Mouse (Mus musculus): ENCODE measurements around the gene Acsl6.

Gene Acsl6

GRCm38 (mm10) chr11:54307139-54307816, 3.7 kb downstream of the Acsl6 start:
- peak; percentile 57 to 60 for DNase-seq

GRCm38 (mm10) chr11:54310588-54310987, 7.0 kb downstream of the Acsl6 start:
- no peak for DNase-seq

DNA sequence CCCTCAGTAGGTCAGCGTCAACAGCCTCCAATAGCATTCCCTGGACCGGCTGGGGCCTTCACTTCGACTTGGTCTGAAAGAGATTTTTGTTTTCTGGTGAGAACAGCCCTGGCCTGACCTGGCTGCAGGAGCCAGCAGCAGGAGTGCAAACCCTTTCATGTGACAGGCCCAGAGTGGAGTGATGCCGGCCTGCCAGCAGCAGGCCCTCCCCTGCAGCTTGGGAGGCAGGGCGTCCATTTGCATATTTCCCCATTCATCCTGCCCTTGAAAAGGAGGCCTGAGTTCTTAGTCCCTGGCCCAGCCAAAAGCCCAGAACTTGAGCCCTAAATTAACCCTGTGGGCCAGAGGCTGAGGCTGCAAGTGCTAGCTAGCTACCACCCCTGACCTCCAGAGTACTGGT, 8.4 kb downstream of the Acsl6 start:
- DNase-seq: no peak

GRCm38 (mm10) chr11:54312603-54313002, 9.0 kb downstream of the Acsl6 start:
- DNase-seq: no peak

DNA sequence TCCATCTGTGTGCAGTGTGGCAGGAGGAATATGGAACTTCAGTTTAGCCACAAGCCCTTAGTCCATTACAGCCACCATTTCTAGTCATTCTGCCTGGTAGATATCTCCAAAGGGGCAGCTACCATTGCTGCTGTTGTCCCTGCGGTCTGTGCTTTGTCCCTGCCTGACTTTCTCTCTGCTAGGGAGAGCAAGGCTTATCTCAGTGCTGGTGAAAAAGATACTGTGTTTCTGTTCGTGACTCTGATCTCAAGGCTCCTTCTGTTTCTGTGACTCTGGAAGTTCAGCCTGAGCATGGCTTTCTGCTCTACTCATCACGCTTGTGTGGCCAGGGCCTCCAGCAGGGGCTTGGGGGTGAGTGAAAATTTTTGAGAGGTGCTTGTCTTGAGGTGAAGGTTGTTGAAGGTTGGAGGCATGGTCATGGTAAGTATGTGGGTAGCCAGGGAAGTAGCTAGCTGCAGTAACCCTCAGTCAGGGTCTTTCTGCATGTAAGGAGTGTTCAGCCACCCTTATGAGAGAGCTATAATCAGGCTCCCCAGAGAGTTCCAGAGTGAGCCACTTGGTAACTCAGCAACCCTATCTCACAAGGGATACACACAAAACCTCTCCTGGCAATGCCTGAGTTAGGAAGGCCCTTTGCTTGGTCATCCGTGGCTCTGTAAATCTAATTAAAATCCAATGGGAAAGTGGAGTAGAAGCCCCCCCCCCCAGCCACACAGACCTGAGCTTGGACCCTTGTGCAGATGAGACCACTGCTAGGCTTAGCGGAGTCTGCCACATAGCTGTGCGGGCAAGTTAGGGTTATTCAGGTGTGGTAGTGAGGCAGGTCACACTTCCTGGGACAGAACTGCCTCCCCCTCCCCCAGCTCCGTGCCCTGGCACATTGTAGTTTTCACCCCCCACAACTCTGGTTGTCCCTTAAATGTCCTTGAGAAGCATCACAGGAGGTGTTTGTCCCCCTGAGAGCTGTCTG, 10.1 kb downstream of the Acsl6 start:
- DNase-seq: no peak

- no peak for DNase-seq
Measured at GRCm38 (mm10) chr11:54314740-54315139, 11.1 kb downstream of the Acsl6 start.

GRCm38 (mm10) chr11:54315336-54315735, 11.7 kb downstream of the Acsl6 start:
- no peak for DNase-seq

DNA sequence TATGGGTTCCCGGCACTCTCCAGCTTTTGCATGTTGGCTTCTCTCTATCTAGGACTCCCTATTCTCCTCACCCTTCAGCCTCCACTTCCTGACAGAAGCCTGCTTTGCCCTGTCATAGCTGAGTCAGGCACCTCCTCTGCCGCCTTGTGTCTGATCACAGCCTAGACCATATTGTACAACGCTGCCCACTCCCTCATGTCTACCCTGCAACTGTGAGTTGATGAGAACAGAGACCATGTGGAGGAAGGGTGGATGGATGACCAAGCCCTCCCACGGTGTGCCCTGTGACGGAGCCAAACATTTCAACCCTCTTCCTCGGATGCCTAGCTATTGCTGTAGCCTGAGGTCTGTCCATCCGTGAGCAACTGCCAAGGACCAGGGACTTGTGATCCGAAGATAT, 13.8 kb downstream of the Acsl6 start:
- no peak for DNase-seq

DNA sequence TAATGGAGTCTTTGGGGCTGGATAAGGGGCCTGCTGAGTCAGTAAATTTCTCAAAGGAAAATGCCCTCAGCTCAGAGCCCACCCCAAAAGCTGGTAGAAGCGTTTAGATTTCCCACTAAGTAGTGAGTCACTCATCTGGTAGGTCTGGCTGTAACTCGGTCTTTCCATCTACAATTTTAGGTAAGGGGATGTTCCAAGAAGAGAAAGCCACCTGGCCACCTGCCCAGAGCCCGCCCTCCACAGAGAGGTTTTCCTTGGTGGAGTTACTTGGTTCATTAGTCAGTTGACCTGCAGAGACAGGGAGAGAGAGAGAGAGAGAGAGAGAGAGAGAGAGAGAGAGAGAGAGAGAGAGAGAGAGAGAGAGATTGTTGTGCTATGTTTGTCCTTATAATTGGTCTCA, 14.2 kb downstream of the Acsl6 start:
- no peak for DNase-seq

GRCm38 (mm10) chr11:54321802-54322532, 18.4 kb downstream of the Acsl6 start:
- DNase-seq: no peak

- DNase-seq: no peak
Measured at GRCm38 (mm10) chr11:54331463-54332183, 28.0 kb downstream of the Acsl6 start.

DNA sequence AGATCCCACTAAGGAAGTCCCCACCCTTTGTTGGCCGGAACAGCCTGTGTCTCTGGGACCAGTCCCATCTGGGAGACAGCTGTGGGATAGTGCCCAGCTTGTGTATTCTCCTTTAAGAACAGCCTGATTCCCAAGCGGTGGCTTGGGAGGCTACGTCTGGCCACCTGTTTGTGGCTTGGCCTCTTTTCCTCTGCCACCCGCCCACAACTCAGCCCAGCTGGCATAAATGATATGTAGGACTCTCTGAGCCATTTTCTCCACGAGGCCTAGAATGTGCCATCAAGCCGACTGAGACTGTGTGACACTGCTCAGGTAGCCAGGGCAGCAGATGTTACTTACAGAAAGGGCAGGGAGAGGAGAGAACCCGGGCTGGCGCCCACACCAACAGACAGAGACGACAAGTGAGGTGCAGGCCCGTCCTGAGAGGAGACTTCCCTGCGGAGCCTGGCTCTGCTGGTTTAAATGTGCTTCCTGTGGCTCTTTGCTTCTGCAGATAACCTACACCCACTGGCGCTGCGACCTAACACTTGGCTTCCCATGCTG, 32.6 kb downstream of the Acsl6 start:
- DNase-seq: no peak

- DNase-seq: peak; percentile 9 to 24
Measured at GRCm38 (mm10) chr11:54343703-54344102, 40.1 kb downstream of the Acsl6 start.

GRCm38 (mm10) chr11:54351704-54352103, 48.1 kb downstream of the Acsl6 start:
- DNase-seq: no peak

- DNase-seq: no peak
Measured at GRCm38 (mm10) chr11:54353121-54353576, 49.6 kb downstream of the Acsl6 start.

GRCm38 (mm10) chr11:54354595-54355563, 51.3 kb downstream of the Acsl6 start:
- DNase-seq: peak; percentile 10 to 14

- DNase-seq: no peak
Measured at GRCm38 (mm10) chr11:54355564-54355955, 52.0 kb downstream of the Acsl6 start.

GRCm38 (mm10) chr11:54356676-54357075, 53.1 kb downstream of the Acsl6 start:
- peak; percentile 68 to 73 for DNase-seq

DNA sequence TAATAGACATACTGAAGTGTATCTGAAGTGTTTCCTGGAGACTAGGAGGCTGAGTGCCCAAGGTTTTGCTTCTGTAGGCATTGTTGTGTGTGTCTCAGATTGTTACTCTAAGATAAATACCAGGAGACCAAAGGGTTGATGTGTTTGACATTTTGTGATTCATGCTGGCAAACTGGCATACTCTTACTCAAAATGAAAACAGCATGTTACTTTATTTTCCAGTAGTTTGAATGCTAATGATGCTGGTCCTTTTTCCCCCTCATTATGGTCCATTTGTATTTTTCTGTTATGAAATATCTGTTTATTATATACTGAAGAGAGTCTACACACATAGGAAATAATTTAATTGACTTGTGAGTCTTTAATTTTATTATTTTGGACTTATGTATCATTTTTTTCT, 69.0 kb downstream of the Acsl6 start:
- no peak for DNase-seq

- DNase-seq: no peak
Measured at GRCm38 (mm10) chr11:54390386-54390785, 86.8 kb downstream of the Acsl6 start.

DNA sequence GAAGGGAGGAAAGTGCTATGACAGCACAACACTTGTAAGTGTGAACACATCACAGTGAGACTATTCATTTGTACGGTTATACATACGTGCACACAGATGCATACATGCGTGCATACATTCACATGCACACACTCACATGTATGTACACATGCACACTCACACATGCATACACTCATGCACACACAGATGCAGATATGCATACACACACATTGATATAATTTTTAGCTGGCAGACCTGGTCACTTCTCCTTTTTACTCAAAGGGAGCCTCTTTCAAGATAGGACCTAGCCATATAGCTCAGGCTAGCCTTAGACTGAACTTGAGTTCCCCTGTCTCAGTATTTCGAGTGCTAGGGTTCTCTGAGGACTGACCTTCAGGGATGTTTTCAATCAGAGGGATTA, 87.7 kb downstream of the Acsl6 start:
- DNase-seq: no peak

All from B cell, adult 2 months (primary cell).